Mouse (Mus musculus) forebrain, embryonic 13.5 days (tissue): ENCODE measurements around the gene Tha1. TPM values are rescaled to one million over a fixed set of nuclear protein-coding genes. Genes with fewer than 3 reads are reported as not detected.
"Not testable (repeated sequence)": the region's sequence is repeated elsewhere in the genome, so short reads cannot be mapped to it uniquely, and the experiment has no call there.

Experiments used
- ATAC-seq: fragments of 200-750 bp; cut with Nextera tagmentation; 2 replicates; pipeline ENCODE4 v1.8.0; 2017
- H3K27ac ChIP-seq: fragments of 300-500 bp; sonication (generic); 2 replicates; pipeline ENCODE4 v1.5.1; 2015; ENCODE audit warnings: inconsistent platforms, mild to moderate bottlenecking, moderate library complexity
- H3K27me3 ChIP-seq: fragments of 300-500 bp; sonication (generic); 2 replicates; pipeline ENCODE4 v1.6.1; 2015; ENCODE audit warnings: mild to moderate bottlenecking, inconsistent platforms
- H3K36me3 ChIP-seq: fragments of 300-500 bp; sonication (generic); 2 replicates; pipeline ENCODE4 v1.6.1; 2015; ENCODE audit warnings: mild to moderate bottlenecking, inconsistent platforms; ENCODE audit not compliant: poor library complexity, severe bottlenecking
- H3K4me1 ChIP-seq: fragments of 300-500 bp; sonication (generic); 2 replicates; pipeline ENCODE4 v1.6.1; 2015; ENCODE audit warnings: inconsistent platforms
- H3K4me2 ChIP-seq: fragments of 300-500 bp; sonication (generic); 2 replicates; pipeline ENCODE4 v1.6.1; 2015; ENCODE audit warnings: inconsistent platforms, mild to moderate bottlenecking, moderate library complexity
- H3K4me3 ChIP-seq: fragments of 300-500 bp; sonication (generic); 2 replicates; pipeline ENCODE4 v1.5.1; 2015; ENCODE audit warnings: mild to moderate bottlenecking, inconsistent platforms
- H3K9ac ChIP-seq: fragments of 300-500 bp; sonication (generic); 2 replicates; pipeline ENCODE4 v1.6.1; 2015; ENCODE audit warnings: mild to moderate bottlenecking, inconsistent platforms
- H3K9me3 ChIP-seq: fragments of 300-500 bp; sonication (generic); replicated peaks from 2 replicates; pipeline ENCODE4 v1.6.1; 2016; ENCODE audit warnings: inconsistent platforms
- WGBS: fragments of 180-500 bp; shearing (Covaris S2); methylation state at CpG from one replicate; pipeline ENCODE4 v1.1.7; 2015; 5-methylcytosine and 5-hydroxymethylcytosine counted together
- polyA plus RNA-seq: library from polyadenylated mRNA; unstranded; fragments of >200 nt; fragmentation: Nextera tagmentation; extraction: Ambion mirVana; gene quantifications from 2 replicates; pipeline ENCODE4 v1.2.1, GENCODE M21; 2015

Gene Tha1
- polyA plus RNA-seq, 1 experiment from 2014 or later = 2.3 TPM

- H3K4me3 ChIP-seq = no peak overlapping the region
- H3K27me3 ChIP-seq = no peaks in the 10 kb centered on the region
- no peaks in the 10 kb centered on the region for H3K9me3 ChIP-seq
- no peak for ATAC-seq
- no peaks in the 10 kb centered on the region for H3K36me3 ChIP-seq
- peaks cover 19% of the 10 kb centered on the region for H3K4me1 ChIP-seq
- H3K4me2 ChIP-seq = no peak overlapping the region
- WGBS = 72% methylated on average over 2 of the region's 2 CpGs
- H3K27ac ChIP-seq = no peak overlapping the region
- no peak overlapping the region; the same call in 1 of the 2 replicates for H3K9ac ChIP-seq
These were observed 28.3 kb downstream of the Tha1 start for GRCm38 (mm10) chr11:117844997-117845396.

GRCm38 (mm10) chr11:117843434-117843833, 29.8 kb downstream of the Tha1 start:
- Histone ChIP-seq H3K9ac (no peak overlapping the region), H3K27me3 (no peaks in the 10 kb centered on the region), H3K27ac (no peak overlapping the region), H3K36me3 (no peaks in the 10 kb centered on the region), H3K4me3 (no peak overlapping the region), H3K4me1 (peaks cover 8% of the 10 kb centered on the region), H3K4me2 (no peak overlapping the region), H3K9me3 (no peaks in the 10 kb centered on the region)
- 86% methylated on average over 2 of the region's 2 CpGs for WGBS
- no peak for ATAC-seq

GRCm38 (mm10) chr11:117840910-117841309, 32.4 kb downstream of the Tha1 start:
- no peak overlapping the region for H3K9ac ChIP-seq
- no peak overlapping the region for H3K4me3 ChIP-seq
- no peaks in the 10 kb centered on the region for H3K9me3 ChIP-seq
- H3K27ac ChIP-seq = no peak overlapping the region
- no peak overlapping the region for H3K4me2 ChIP-seq
- 59% methylated on average over 1 of the region's 1 CpGs for WGBS
- H3K4me1 ChIP-seq = 0 out of 2 replicates have a peak, but pooled peaks cover 5% of the 10 kb centered on the region
- no peaks in the 10 kb centered on the region for H3K27me3 ChIP-seq
- H3K36me3 ChIP-seq = no peaks in the 10 kb centered on the region
- ATAC-seq = no peak

- 75% methylated on average over 1 of the region's 1 CpGs for WGBS
- H3K4me3 ChIP-seq = no peak overlapping the region
- no peaks in the 10 kb centered on the region for H3K9me3 ChIP-seq
- H3K27me3 ChIP-seq = no peaks in the 10 kb centered on the region
- no peak for ATAC-seq
- 0 out of 2 replicates have a peak overlapping the region, but pooled peaks have one; percentile 17 for H3K27ac ChIP-seq
- H3K4me2 ChIP-seq = no peak overlapping the region
- H3K9ac ChIP-seq = no peak overlapping the region
- no peaks in the 10 kb centered on the region for H3K36me3 ChIP-seq
- H3K4me1 ChIP-seq = 0 out of 2 replicates have a peak, but pooled peaks cover 5% of the 10 kb centered on the region
These were observed 34.3 kb downstream of the Tha1 start for GRCm38 (mm10) chr11:117839021-117839420.

GRCm38 (mm10) chr11:117838572-117838971, 34.7 kb downstream of the Tha1 start:
- no peak for ATAC-seq
- H3K36me3 ChIP-seq = no peaks in the 10 kb centered on the region
- H3K4me3 ChIP-seq = no peak overlapping the region
- H3K9me3 ChIP-seq = no peaks in the 10 kb centered on the region
- H3K9ac ChIP-seq = no peak overlapping the region
- H3K27ac ChIP-seq = no peak overlapping the region
- H3K4me1 ChIP-seq = 0 out of 2 replicates have a peak, but pooled peaks cover 5% of the 10 kb centered on the region
- whole genome bisulfite sequencing = 80% methylated on average over 2 of the region's 2 CpGs
- no peaks in the 10 kb centered on the region for H3K27me3 ChIP-seq
- no peak overlapping the region for H3K4me2 ChIP-seq

- H3K9me3 ChIP-seq = no peaks in the 10 kb centered on the region
- no peaks in the 10 kb centered on the region for H3K27me3 ChIP-seq
- H3K4me1 ChIP-seq = peaks cover 16% of the 10 kb centered on the region
- no peaks in the 10 kb centered on the region for H3K36me3 ChIP-seq
- H3K27ac ChIP-seq = no peak overlapping the region
- 30% methylated on average over 13 of the region's 13 CpGs for WGBS
- peak; percentile 44; the same call in 1 of the 2 replicates for ATAC-seq
- H3K4me3 ChIP-seq = peak overlapping the region; percentile 16; the same call in 1 of the 2 replicates
- no peak overlapping the region for H3K9ac ChIP-seq
- H3K4me2 ChIP-seq = peak overlapping the region; percentile 48
These were observed 37.0 kb downstream of the Tha1 start for GRCm38 (mm10) chr11:117836306-117836705.

- H3K4me3 ChIP-seq = no peak overlapping the region
- no peak for ATAC-seq
- no peaks in the 10 kb centered on the region for H3K9me3 ChIP-seq
- H3K9ac ChIP-seq = no peak overlapping the region
- no peak overlapping the region for H3K27ac ChIP-seq
- WGBS = 94% methylated on average over 8 of the region's 8 CpGs
- no peaks in the 10 kb centered on the region for H3K27me3 ChIP-seq
- no peaks in the 10 kb centered on the region for H3K36me3 ChIP-seq
- peaks cover 19% of the 10 kb centered on the region for H3K4me1 ChIP-seq
- H3K4me2 ChIP-seq = no peak overlapping the region
These were observed 39.2 kb downstream of the Tha1 start for GRCm38 (mm10) chr11:117834086-117834485.

- H3K4me1 ChIP-seq = peaks cover 25% of the 10 kb centered on the region
- H3K27ac ChIP-seq, ATAC-seq, H3K4me2 ChIP-seq, H3K36me3 ChIP-seq, H3K9me3 ChIP-seq, H3K4me3 ChIP-seq, H3K27me3 ChIP-seq, H3K9ac ChIP-seq: not testable (repeated sequence)
- WGBS = 79% methylated on average over 6 of the region's 6 CpGs
These were observed 39.8 kb downstream of the Tha1 start for GRCm38 (mm10) chr11:117833509-117833908.

- H3K27me3 ChIP-seq = no peaks in the 10 kb centered on the region
- H3K4me3 ChIP-seq = peak overlapping the region; percentile 34
- no peaks in the 10 kb centered on the region for H3K36me3 ChIP-seq
- ATAC-seq = peak; percentile 77
- H3K27ac ChIP-seq = peak overlapping the region; percentile 2; the same call in 1 of the 2 replicates
- H3K9ac ChIP-seq = peak overlapping the region; percentile 22; the same call in 1 of the 2 replicates
- peak overlapping the region; percentile 60 for H3K4me2 ChIP-seq
- H3K4me1 ChIP-seq = peaks cover 37% of the 10 kb centered on the region
- 18% methylated on average over 28 of the region's 28 CpGs for WGBS
- H3K9me3 ChIP-seq = no peaks in the 10 kb centered on the region
These were observed 41.0 kb downstream of the Tha1 start for GRCm38 (mm10) chr11:117832086-117832969.

- Histone ChIP-seq H3K27me3 (no peaks in the 10 kb centered on the region), H3K9me3 (no peaks in the 10 kb centered on the region), H3K4me3 (no peak overlapping the region), H3K27ac (no peak overlapping the region), H3K4me1 (peaks cover 50% of the 10 kb centered on the region), H3K9ac (no peak overlapping the region), H3K4me2 (no peak overlapping the region), H3K36me3 (no peaks in the 10 kb centered on the region)
- ATAC-seq = no peak
- WGBS = 65% methylated on average over 9 of the region's 9 CpGs
These were observed 42.9 kb downstream of the Tha1 start for GRCm38 (mm10) chr11:117830401-117830800.

GRCm38 (mm10) chr11:117829671-117830215, 43.5 kb downstream of the Tha1 start:
- no peak for ATAC-seq
- WGBS = 88% methylated on average over 2 of the region's 2 CpGs
- no peak overlapping the region for H3K4me2 ChIP-seq
- H3K4me3 ChIP-seq = no peak overlapping the region
- H3K27me3 ChIP-seq = no peaks in the 10 kb centered on the region
- no peak overlapping the region for H3K27ac ChIP-seq
- peaks cover 56% of the 10 kb centered on the region for H3K4me1 ChIP-seq
- no peaks in the 10 kb centered on the region for H3K9me3 ChIP-seq
- no peak overlapping the region for H3K9ac ChIP-seq
- no peaks in the 10 kb centered on the region for H3K36me3 ChIP-seq

GRCm38 (mm10) chr11:117828888-117829604, 44.2 kb downstream of the Tha1 start:
- Histone ChIP-seq H3K9me3 (no peaks in the 10 kb centered on the region), H3K4me3 (no peak overlapping the region), H3K4me2 (no peak overlapping the region), H3K27ac (peak overlapping the region; percentile 41), H3K9ac (0 out of 2 replicates have a peak overlapping the region, but pooled peaks have one; percentile 3), H3K4me1 (peaks cover 62% of the 10 kb centered on the region), H3K36me3 (no peaks in the 10 kb centered on the region), H3K27me3 (no peaks in the 10 kb centered on the region)
- WGBS = 57% methylated on average over 9 of the region's 9 CpGs
- ATAC-seq = no peak
